Mouse (Mus musculus) hindbrain, embryonic 13.5 days (tissue): Measurements from ENCODE around the gene Lrrc66. TPM values are rescaled to one million over a fixed set of nuclear protein-coding genes. Genes with fewer than 3 reads are reported as not detected.

Experiments
- ATAC-seq: fragments of 200-750 bp; cut with Nextera tagmentation; 2 replicates; pipeline ENCODE4 v1.8.0; 2017; ENCODE audit warnings: moderate TSS enrichment; ENCODE audit not compliant: low FRiP score
- H3K27ac ChIP-seq: fragments of 300-500 bp; sonication (generic); 2 replicates; pipeline ENCODE4 v1.5.1; 2015; ENCODE audit warnings: inconsistent platforms, mild to moderate bottlenecking, moderate library complexity
- H3K27me3 ChIP-seq: fragments of 300-500 bp; sonication (generic); 2 replicates; pipeline ENCODE4 v1.6.1; 2015; ENCODE audit warnings: mild to moderate bottlenecking, inconsistent platforms
- H3K36me3 ChIP-seq: fragments of 300-500 bp; sonication (generic); 2 replicates; pipeline ENCODE4 v1.6.1; 2015; ENCODE audit warnings: mild to moderate bottlenecking, inconsistent platforms
- H3K4me1 ChIP-seq: fragments of 300-500 bp; sonication (generic); replicated peaks from 2 replicates; pipeline ENCODE4 v1.6.1; 2015; ENCODE audit warnings: inconsistent platforms
- H3K4me2 ChIP-seq: fragments of 300-500 bp; sonication (generic); 2 replicates; pipeline ENCODE4 v1.6.1; 2015; ENCODE audit warnings: inconsistent platforms, mild to moderate bottlenecking, moderate library complexity
- H3K4me3 ChIP-seq: fragments of 300-500 bp; sonication (generic); 2 replicates; pipeline ENCODE4 v1.5.1; 2015; ENCODE audit warnings: mild to moderate bottlenecking, inconsistent platforms
- H3K9ac ChIP-seq: fragments of 300-500 bp; sonication (generic); 2 replicates; pipeline ENCODE4 v1.6.1; 2015; ENCODE audit warnings: mild to moderate bottlenecking, inconsistent platforms
- H3K9me3 ChIP-seq: fragments of 300-500 bp; sonication (generic); 2 replicates; pipeline ENCODE4 v1.6.1; 2016; ENCODE audit warnings: inconsistent platforms
- WGBS: fragments of 180-500 bp; shearing (Covaris S2); methylation state at CpG from one replicate; pipeline ENCODE4 v1.1.7; 2015; 5-methylcytosine and 5-hydroxymethylcytosine counted together
- polyA plus RNA-seq: library from polyadenylated mRNA; unstranded; fragments of >200 nt; fragmentation: Nextera tagmentation; extraction: Ambion mirVana; gene quantifications from 2 replicates; pipeline ENCODE4 v1.2.1, GENCODE M21; 2015

The Lrrc66 gene
- polyA plus RNA-seq, 1 experiment from 2014 or later: not detected

GRCm38 (mm10) chr5:73637337-73638107 is 5.2 kb upstream of the Lrrc66 start:
- Histone ChIP-seq H3K27ac (peak overlapping the region; percentile 71), H3K36me3 (peaks cover 53% of the 10 kb centered on the region), H3K9me3 (no peaks in the 10 kb centered on the region), H3K4me3 (no peak overlapping the region), H3K4me2 (no peak overlapping the region), H3K4me1 (peaks cover 4% of the 10 kb centered on the region; the same call in 1 of the 2 replicates), H3K9ac (peak overlapping the region; percentile 35; the same call in 1 of the 2 replicates), H3K27me3 (no peaks in the 10 kb centered on the region)
- WGBS: 46% methylated on average over 8 of the region's 8 CpGs
- ATAC-seq: peak; percentile 83

GRCm38 (mm10) chr5:73633141-73633540 is 815 bp upstream of the Lrrc66 start:
- Histone ChIP-seq H3K4me3 (no peak overlapping the region), H3K4me1 (peaks cover 9% of the 10 kb centered on the region), H3K27ac (no peak overlapping the region), H3K36me3 (peaks cover 26% of the 10 kb centered on the region), H3K9me3 (no peaks in the 10 kb centered on the region), H3K27me3 (0 out of 2 replicates have a peak, but pooled peaks cover 4% of the 10 kb centered on the region), H3K9ac (no peak overlapping the region), H3K4me2 (no peak overlapping the region)
- WGBS: 60% methylated on average over 8 of the region's 8 CpGs
- ATAC-seq: no peak

- 30% methylated on average over 10 of the region's 10 CpGs for WGBS
- ATAC-seq: no peak
- Histone ChIP-seq H3K27me3 (0 out of 2 replicates have a peak, but pooled peaks cover 4% of the 10 kb centered on the region), H3K9me3 (no peaks in the 10 kb centered on the region), H3K4me1 (peaks cover 5% of the 10 kb centered on the region), H3K4me2 (no peak overlapping the region), H3K4me3 (no peak overlapping the region), H3K9ac (no peak overlapping the region), H3K36me3 (peaks cover 22% of the 10 kb centered on the region), H3K27ac (no peak overlapping the region)
Observed at GRCm38 (mm10) chr5:73631001-73631558, 1.2 kb downstream of the Lrrc66 start.

GRCm38 (mm10) chr5:73630141-73630540 is 2.2 kb downstream of the Lrrc66 start:
- Histone ChIP-seq H3K4me3 (no peak overlapping the region), H3K9ac (no peak overlapping the region), H3K4me1 (peaks cover 5% of the 10 kb centered on the region), H3K4me2 (no peak overlapping the region), H3K27ac (no peak overlapping the region), H3K36me3 (peaks cover 15% of the 10 kb centered on the region), H3K9me3 (no peaks in the 10 kb centered on the region), H3K27me3 (0 out of 2 replicates have a peak, but pooled peaks cover 4% of the 10 kb centered on the region)
- 89% methylated on average over 5 of the region's 5 CpGs for whole genome bisulfite sequencing
- ATAC-seq: no peak

- Histone ChIP-seq H3K27me3 (0 out of 2 replicates have a peak, but pooled peaks cover 4% of the 10 kb centered on the region), H3K36me3 (no peaks in the 10 kb centered on the region), H3K9ac (no peak overlapping the region), H3K4me1 (peaks cover 5% of the 10 kb centered on the region), H3K4me2 (no peak overlapping the region), H3K9me3 (no peaks in the 10 kb centered on the region), H3K27ac (no peak overlapping the region), H3K4me3 (no peak overlapping the region)
- WGBS: 83% methylated on average over 15 of the region's 15 CpGs
- no peak for ATAC-seq
Observed at GRCm38 (mm10) chr5:73627991-73628390, 4.3 kb downstream of the Lrrc66 start.

GRCm38 (mm10) chr5:73627559-73627958 is 4.8 kb downstream of the Lrrc66 start:
- H3K27me3 ChIP-seq: 0 out of 2 replicates have a peak, but pooled peaks cover 4% of the 10 kb centered on the region
- ATAC-seq: no peak
- WGBS: 53% methylated on average over 4 of the region's 4 CpGs
- peaks cover 5% of the 10 kb centered on the region for H3K4me1 ChIP-seq
- no peaks in the 10 kb centered on the region for H3K9me3 ChIP-seq
- no peak overlapping the region for H3K9ac ChIP-seq
- no peak overlapping the region for H3K27ac ChIP-seq
- H3K4me3 ChIP-seq: no peak overlapping the region
- H3K4me2 ChIP-seq: no peak overlapping the region
- H3K36me3 ChIP-seq: no peaks in the 10 kb centered on the region

GRCm38 (mm10) chr5:73626842-73627241 is 5.5 kb downstream of the Lrrc66 start:
- ATAC-seq: no peak
- H3K4me3 ChIP-seq: no peak overlapping the region
- WGBS: 89% methylated on average over 7 of the region's 7 CpGs

GRCm38 (mm10) chr5:73625505-73625904 is 6.8 kb downstream of the Lrrc66 start:
- Histone ChIP-seq H3K4me1 (no peaks in the 10 kb centered on the region), H3K9ac (no peak overlapping the region), H3K27me3 (0 out of 2 replicates have a peak, but pooled peaks cover 4% of the 10 kb centered on the region), H3K27ac (no peak overlapping the region), H3K4me3 (no peak overlapping the region), H3K4me2 (no peak overlapping the region), H3K36me3 (no peaks in the 10 kb centered on the region), H3K9me3 (no peaks in the 10 kb centered on the region)
- no peak for ATAC-seq
- WGBS: 68% methylated on average over 1 of the region's 1 CpGs

More at GRCm38 (mm10) chr5:73626842-73627241, 5.5 kb downstream of the Lrrc66 start:
- no peak overlapping the region for H3K9ac ChIP-seq
- H3K9me3 ChIP-seq: no peaks in the 10 kb centered on the region
- no peaks in the 10 kb centered on the region for H3K36me3 ChIP-seq
- H3K4me1 ChIP-seq: peaks cover 5% of the 10 kb centered on the region
- H3K27ac ChIP-seq: no peak overlapping the region
- H3K4me2 ChIP-seq: no peak overlapping the region
- 0 out of 2 replicates have a peak, but pooled peaks cover 4% of the 10 kb centered on the region for H3K27me3 ChIP-seq

- no peak overlapping the region for H3K27ac ChIP-seq
- no peak overlapping the region for H3K9ac ChIP-seq
- no peaks in the 10 kb centered on the region for H3K36me3 ChIP-seq
- H3K4me3 ChIP-seq: no peak overlapping the region
- no peak overlapping the region for H3K4me2 ChIP-seq
- no peaks in the 10 kb centered on the region for H3K27me3 ChIP-seq
- ATAC-seq: no peak
- H3K9me3 ChIP-seq: no peaks in the 10 kb centered on the region
- WGBS: 84% methylated on average over 1 of the region's 1 CpGs
- H3K4me1 ChIP-seq: no peaks in the 10 kb centered on the region
Observed at GRCm38 (mm10) chr5:73618969-73619368, 13.4 kb downstream of the Lrrc66 start.

- no peak overlapping the region for H3K4me3 ChIP-seq
- no peak overlapping the region for H3K27ac ChIP-seq
- peaks cover 8% of the 10 kb centered on the region for H3K9me3 ChIP-seq
- H3K4me2 ChIP-seq: no peak overlapping the region
- H3K9ac ChIP-seq: no peak overlapping the region
- WGBS: 88% methylated on average over 7 of the region's 7 CpGs
- no peaks in the 10 kb centered on the region for H3K27me3 ChIP-seq
- no peaks in the 10 kb centered on the region for H3K4me1 ChIP-seq
- H3K36me3 ChIP-seq: no peaks in the 10 kb centered on the region
- ATAC-seq: no peak
Observed at GRCm38 (mm10) chr5:73615211-73615610, 17.1 kb downstream of the Lrrc66 start.

GRCm38 (mm10) chr5:73613296-73613695 is 19.0 kb downstream of the Lrrc66 start:
- H3K9me3 ChIP-seq: peaks cover 11% of the 10 kb centered on the region
- H3K36me3 ChIP-seq: no peaks in the 10 kb centered on the region
- H3K27me3 ChIP-seq: no peaks in the 10 kb centered on the region
- H3K4me1 ChIP-seq: no peaks in the 10 kb centered on the region
- no peak for ATAC-seq
- no peak overlapping the region for H3K4me3 ChIP-seq
- H3K27ac ChIP-seq: no peak overlapping the region
- H3K9ac ChIP-seq: no peak overlapping the region
- WGBS: 94% methylated on average over 8 of the region's 8 CpGs
- no peak overlapping the region for H3K4me2 ChIP-seq

- no peak overlapping the region for H3K9ac ChIP-seq
- WGBS: 94% methylated on average over 4 of the region's 4 CpGs
- H3K36me3 ChIP-seq: no peaks in the 10 kb centered on the region
- no peaks in the 10 kb centered on the region for H3K4me1 ChIP-seq
- no peak overlapping the region for H3K4me2 ChIP-seq
- no peak overlapping the region for H3K27ac ChIP-seq
- peaks cover 11% of the 10 kb centered on the region for H3K9me3 ChIP-seq
- no peaks in the 10 kb centered on the region for H3K27me3 ChIP-seq
- no peak overlapping the region for H3K4me3 ChIP-seq
- ATAC-seq: no peak
Observed at GRCm38 (mm10) chr5:73611071-73611470, 21.3 kb downstream of the Lrrc66 start.
